Mouse (Mus musculus) liver, embryonic 16.5 days (tissue): ENCODE data around the gene Yars. TPM values are rescaled to one million over a fixed set of nuclear protein-coding genes. Genes with fewer than 3 reads are reported as not detected.

Source experiments
- ATAC-seq: fragments of 200-750 bp; cut with Nextera tagmentation; 2 replicates; pipeline ENCODE4 v1.8.0; 2017; ENCODE audit warnings: low read depth, mild to moderate bottlenecking, moderate number of reproducible peaks, moderate library complexity
- H3K27ac ChIP-seq: fragments of 300-500 bp; sonication (generic); 2 replicates; pipeline ENCODE4 v1.5.1; 2014; ENCODE audit warnings: mild to moderate bottlenecking, low read length
- H3K27me3 ChIP-seq: fragments of 300-500 bp; sonication (generic); 2 replicates; pipeline ENCODE4 v1.6.1; 2014; ENCODE audit warnings: low read depth, low read length, mixed read lengths; ENCODE audit not compliant: control insufficient read depth, insufficient read depth
- H3K36me3 ChIP-seq: fragments of 300-500 bp; sonication (generic); 2 replicates; pipeline ENCODE4 v1.6.1; 2014; ENCODE audit warnings: mild to moderate bottlenecking; ENCODE audit not compliant: control insufficient read depth, insufficient read depth
- H3K4me1 ChIP-seq: fragments of 300-500 bp; sonication (generic); 2 replicates; pipeline ENCODE4 v1.6.1; 2014; ENCODE audit warnings: low read depth, low read length, mixed read lengths; ENCODE audit not compliant: control insufficient read depth
- H3K4me2 ChIP-seq: fragments of 300-500 bp; sonication (generic); 2 replicates; pipeline ENCODE4 v1.6.1; 2014; ENCODE audit warnings: low read depth, low read length, mixed read lengths
- H3K4me3 ChIP-seq: fragments of 300-500 bp; sonication (generic); 2 replicates; pipeline ENCODE4 v1.5.1; 2014; ENCODE audit warnings: low read depth, mild to moderate bottlenecking, low read length
- H3K9ac ChIP-seq: fragments of 300-500 bp; sonication (generic); 2 replicates; pipeline ENCODE4 v1.6.1; 2014; ENCODE audit warnings: low read depth, low read length
- H3K9me3 ChIP-seq: fragments of 300-500 bp; sonication (generic); replicated peaks from 2 replicates; pipeline ENCODE4 v1.6.1; 2016; ENCODE audit warnings: low read length; ENCODE audit not compliant: control insufficient read depth
- WGBS: fragments of 180-500 bp; shearing (Covaris S2); extraction: QIAGEN DNeasy Blood & Tissue Kit; methylation state at CpG from one replicate; pipeline ENCODE4 v1.1.7; 2014; ENCODE audit not compliant: insufficient replicate concordance; 5-methylcytosine and 5-hydroxymethylcytosine counted together
- polyA plus RNA-seq: library from polyadenylated mRNA; unstranded; fragments of >200 nt; fragmentation: Nextera tagmentation; extraction: Ambion mirVana; gene quantifications from 2 replicates; pipeline ENCODE4 v1.2.1, GENCODE M21; 2015

The Yars gene
- polyA plus RNA-seq, 1 experiment from 2014 or later, result 56.4 TPM

- no peak overlapping the region for H3K4me3 ChIP-seq
- no peak overlapping the region for H3K4me2 ChIP-seq
Measured at GRCm38 (mm10) chr4:129223421-129224281, 34.1 kb downstream of the Yars start.

DNA sequence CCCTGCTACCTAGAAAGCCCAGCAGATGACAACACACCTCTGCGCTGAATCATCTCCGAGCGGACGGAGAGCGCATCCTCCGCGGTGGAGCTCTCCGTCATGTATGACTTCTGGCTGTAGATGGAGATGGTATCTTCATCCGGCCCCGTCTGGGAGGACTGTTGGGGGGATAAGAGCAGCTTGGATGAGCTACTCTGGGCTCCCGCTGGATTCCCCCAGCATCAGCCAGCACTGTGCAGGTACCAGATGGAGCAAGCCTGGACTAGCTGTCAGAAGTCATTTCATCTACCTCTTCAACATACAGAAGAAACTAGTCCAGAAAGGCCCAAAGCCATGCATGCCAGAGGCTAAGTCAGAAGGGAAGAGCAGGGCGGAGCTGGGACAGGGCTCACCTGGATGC lies 35.8 kb downstream of the Yars start:
- peaks cover 62% of the 10 kb centered on the region for H3K27me3 ChIP-seq
- H3K9me3 ChIP-seq, result no peaks in the 10 kb centered on the region
- no peak overlapping the region for H3K27ac ChIP-seq
- H3K4me2 ChIP-seq, result no peak overlapping the region
- H3K4me3 ChIP-seq, result no peak overlapping the region
- H3K9ac ChIP-seq, result no peak overlapping the region
- no peak for ATAC-seq
- H3K4me1 ChIP-seq, result peaks cover 9% of the 10 kb centered on the region; the same call in 1 of the 2 replicates
- 85% methylated on average over 12 of the region's 12 CpGs for WGBS
- H3K36me3 ChIP-seq, result no peaks in the 10 kb centered on the region

More at GRCm38 (mm10) chr4:129223421-129224281, 34.1 kb downstream of the Yars start:
- Histone ChIP-seq H3K27ac (no peak overlapping the region), H3K9ac (no peak overlapping the region), H3K9me3 (no peaks in the 10 kb centered on the region), H3K4me1 (peaks cover 9% of the 10 kb centered on the region; the same call in 1 of the 2 replicates), H3K36me3 (peaks cover 7% of the 10 kb centered on the region), H3K27me3 (peaks cover 59% of the 10 kb centered on the region)
- WGBS, result 38% methylated on average over 55 of the region's 55 CpGs
- ATAC-seq, result no peak

DNA sequence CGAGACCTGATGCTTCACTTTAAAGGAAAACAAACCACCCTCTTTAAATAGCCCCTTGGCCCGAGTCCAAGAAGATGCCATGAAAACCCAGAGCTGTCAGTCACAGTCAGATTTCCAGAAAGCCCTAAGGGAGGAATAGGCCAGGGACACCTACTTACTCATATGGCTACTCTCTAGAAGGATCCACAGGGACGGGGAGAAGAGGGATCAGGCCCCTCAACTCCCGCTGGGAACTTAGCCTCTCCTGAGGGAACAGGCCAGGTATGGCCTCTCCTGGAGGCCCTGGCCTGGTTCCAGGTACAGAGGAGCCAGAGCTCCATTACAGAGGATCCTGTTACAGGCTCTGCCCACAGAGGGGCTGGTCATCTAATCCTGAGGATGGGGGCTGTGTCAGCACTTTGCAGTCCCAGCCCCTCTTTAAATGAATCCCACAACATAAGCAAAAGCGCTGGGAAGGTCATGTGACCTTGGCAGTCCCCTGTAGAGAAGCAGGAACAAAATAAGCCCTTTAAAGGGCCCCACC lies 36.9 kb downstream of the Yars start:
- H3K27ac ChIP-seq, result no peak overlapping the region
- H3K4me2 ChIP-seq, result no peak overlapping the region
- no peak for ATAC-seq
- peaks cover 19% of the 10 kb centered on the region for H3K4me1 ChIP-seq
- no peak overlapping the region for H3K4me3 ChIP-seq
- WGBS, result 37% methylated on average over 5 of the region's 5 CpGs
- no peak overlapping the region for H3K9ac ChIP-seq
- no peaks in the 10 kb centered on the region for H3K9me3 ChIP-seq
- no peaks in the 10 kb centered on the region for H3K36me3 ChIP-seq
- peaks cover 62% of the 10 kb centered on the region for H3K27me3 ChIP-seq

GRCm38 (mm10) chr4:129227170-129227984 lies 37.8 kb downstream of the Yars start:
- H3K9ac ChIP-seq, result no peak overlapping the region
- ATAC-seq, result no peak
- peaks cover 28% of the 10 kb centered on the region for H3K4me1 ChIP-seq
- H3K9me3 ChIP-seq, result no peaks in the 10 kb centered on the region
- H3K36me3 ChIP-seq, result no peaks in the 10 kb centered on the region
- H3K27me3 ChIP-seq, result peaks cover 58% of the 10 kb centered on the region
- H3K4me3 ChIP-seq, result no peak overlapping the region
- H3K27ac ChIP-seq, result no peak overlapping the region
- WGBS, result 22% methylated on average over 22 of the region's 22 CpGs
- no peak overlapping the region for H3K4me2 ChIP-seq

DNA sequence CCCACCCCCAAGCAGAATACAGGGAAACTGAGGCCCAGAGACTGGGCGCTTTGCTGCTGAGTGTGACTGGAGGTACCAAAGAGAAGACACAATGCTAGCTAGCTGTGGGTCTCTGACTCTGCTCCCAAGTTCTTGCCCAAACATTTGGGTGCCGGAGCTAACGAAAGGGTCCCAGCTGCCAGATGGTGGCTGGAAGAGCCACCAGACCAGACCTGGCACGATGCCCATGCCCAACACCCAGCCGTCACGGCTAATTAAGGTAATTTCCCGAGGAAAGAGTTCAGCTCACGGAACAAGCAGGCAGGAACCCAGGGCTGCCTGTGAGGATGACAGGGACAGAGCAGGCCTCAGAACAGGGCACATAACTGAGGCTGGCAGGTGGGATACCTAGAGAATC lies 38.4 kb downstream of the Yars start:
- Histone ChIP-seq H3K4me3 (no peak overlapping the region), H3K9me3 (no peaks in the 10 kb centered on the region), H3K27ac (no peak overlapping the region), H3K4me2 (no peak overlapping the region), H3K36me3 (no peaks in the 10 kb centered on the region), H3K9ac (no peak overlapping the region), H3K27me3 (peaks cover 52% of the 10 kb centered on the region), H3K4me1 (peaks cover 34% of the 10 kb centered on the region)
- no peak for ATAC-seq
- WGBS, result 53% methylated on average over 8 of the region's 8 CpGs

DNA sequence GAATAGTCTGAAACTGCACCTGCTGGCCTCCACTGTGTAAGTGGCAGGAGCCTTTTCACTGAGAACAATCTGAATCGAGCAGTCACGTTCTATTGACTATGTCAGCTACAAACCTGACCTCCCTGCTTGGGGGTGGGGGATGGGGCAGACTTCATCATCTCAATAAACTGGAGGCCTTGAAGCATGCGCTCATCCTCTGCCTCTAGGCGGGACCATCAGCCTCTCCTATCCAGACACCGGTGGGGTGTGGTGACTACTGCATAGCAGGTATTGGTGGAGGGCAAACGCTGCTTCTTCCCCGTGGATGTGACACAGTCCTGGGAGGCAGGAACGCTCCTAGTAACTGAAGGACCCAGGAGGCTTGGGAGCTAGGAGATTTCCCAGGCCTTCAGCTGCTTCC lies 41.4 kb downstream of the Yars start:
- 43% methylated on average over 8 of the region's 8 CpGs for WGBS
- Histone ChIP-seq H3K36me3 (no peaks in the 10 kb centered on the region), H3K27ac (no peak overlapping the region), H3K9ac (no peak overlapping the region), H3K9me3 (no peaks in the 10 kb centered on the region), H3K4me1 (peaks cover 56% of the 10 kb centered on the region), H3K4me3 (no peak overlapping the region), H3K4me2 (no peak overlapping the region), H3K27me3 (peaks cover 25% of the 10 kb centered on the region)
- no peak for ATAC-seq

DNA sequence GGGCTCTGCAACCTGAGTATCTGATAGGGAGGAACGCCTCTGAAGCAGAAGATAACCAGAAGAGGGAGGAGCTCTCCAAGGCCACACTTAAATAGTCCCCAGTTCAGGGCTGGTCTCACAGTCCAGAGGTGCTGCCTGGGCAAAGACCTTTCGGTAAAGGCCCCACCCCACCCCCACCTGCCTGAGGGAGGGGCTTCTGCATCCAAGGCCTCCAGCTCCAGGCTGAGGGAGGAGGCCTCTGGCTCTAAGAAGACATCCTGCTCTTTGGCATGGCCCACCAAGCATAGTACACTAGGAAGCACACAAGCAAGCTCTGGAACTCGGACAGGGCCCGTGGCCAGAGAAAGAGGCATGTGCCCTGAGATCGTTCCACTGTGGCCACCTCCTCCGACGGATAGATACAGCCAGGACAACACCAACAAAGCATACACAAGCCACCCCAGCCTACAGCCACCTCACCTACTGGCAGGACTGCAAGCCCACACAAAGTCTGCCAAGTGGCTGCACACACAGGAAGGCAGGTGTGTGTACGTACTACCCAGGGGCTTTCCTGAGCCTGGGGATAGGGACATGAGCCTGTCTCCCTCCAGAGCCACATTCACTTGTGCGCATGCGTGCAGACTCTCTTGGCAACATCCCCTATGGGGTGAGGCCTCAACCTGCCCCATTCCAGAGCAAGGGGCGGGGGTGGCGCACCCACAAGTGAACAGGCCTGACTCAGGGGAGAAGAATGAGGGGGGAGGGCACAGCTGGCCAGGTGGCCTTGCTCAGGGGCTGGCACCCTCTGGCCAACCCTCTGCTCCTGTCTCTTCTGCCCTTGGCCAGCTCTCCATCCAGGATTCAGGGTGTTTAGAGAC lies 42.3 kb downstream of the Yars start:
- Histone ChIP-seq H3K4me1 (peaks cover 59% of the 10 kb centered on the region), H3K27ac (no peak overlapping the region), H3K27me3 (peaks cover 18% of the 10 kb centered on the region), H3K4me2 (0 out of 2 replicates have a peak overlapping the region, but pooled peaks have one; percentile 6), H3K9me3 (no peaks in the 10 kb centered on the region), H3K4me3 (no peak overlapping the region), H3K36me3 (no peaks in the 10 kb centered on the region), H3K9ac (peak overlapping the region; percentile 44)
- 63% methylated on average over 12 of the region's 12 CpGs for WGBS
- 0 out of 2 replicates have a peak, but pooled peaks have one; percentile 9 for ATAC-seq

DNA sequence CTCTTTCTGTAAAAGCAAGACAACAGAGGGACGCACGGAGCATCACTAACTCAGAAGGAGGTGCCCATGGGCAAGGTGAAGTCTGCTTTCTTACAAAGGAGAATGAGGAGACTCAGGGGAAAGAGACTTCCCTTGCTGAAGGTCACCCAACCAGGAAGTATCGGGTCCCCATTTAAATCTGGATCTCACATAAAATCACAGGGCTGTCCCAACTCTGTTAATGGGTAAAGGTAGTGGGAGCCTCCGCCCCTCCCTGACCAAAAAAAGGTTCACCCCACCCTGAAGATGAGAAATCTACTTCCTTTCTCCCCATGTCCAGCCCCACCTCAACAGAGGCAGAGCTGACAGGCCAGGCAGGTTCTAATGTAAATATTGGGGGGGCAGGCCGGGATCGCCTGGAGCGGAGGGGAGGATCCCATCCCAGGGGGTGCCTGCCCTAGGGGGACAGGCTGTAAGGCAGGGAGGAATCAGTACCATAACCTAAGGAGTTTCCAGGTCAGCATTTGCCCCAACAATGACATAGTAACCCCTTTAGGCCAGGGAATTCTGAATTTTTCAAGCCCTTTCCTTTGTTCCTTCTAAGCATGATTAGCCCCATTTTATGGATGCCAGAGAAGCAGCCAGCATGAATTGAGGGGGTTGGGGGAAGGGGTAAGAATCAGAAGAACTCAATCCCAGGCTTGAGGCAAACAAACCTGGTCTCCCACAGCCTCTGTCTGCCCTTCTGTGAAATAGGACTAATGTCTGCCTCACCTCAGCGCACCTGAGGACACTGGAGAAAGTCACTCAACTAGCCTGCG lies 43.2 kb downstream of the Yars start:
- H3K27me3 ChIP-seq, result peaks cover 14% of the 10 kb centered on the region
- H3K36me3 ChIP-seq, result no peaks in the 10 kb centered on the region
- H3K9ac ChIP-seq, result no peak overlapping the region
- no peak for ATAC-seq
- no peak overlapping the region for H3K4me3 ChIP-seq
- no peak overlapping the region for H3K27ac ChIP-seq
- 77% methylated on average over 9 of the region's 9 CpGs for whole genome bisulfite sequencing
- no peak overlapping the region for H3K4me2 ChIP-seq
- peaks cover 59% of the 10 kb centered on the region for H3K4me1 ChIP-seq
- no peaks in the 10 kb centered on the region for H3K9me3 ChIP-seq
